Mouse (Mus musculus): ENCODE measurements around the gene Rpf1.

The Rpf1 gene

DNA sequence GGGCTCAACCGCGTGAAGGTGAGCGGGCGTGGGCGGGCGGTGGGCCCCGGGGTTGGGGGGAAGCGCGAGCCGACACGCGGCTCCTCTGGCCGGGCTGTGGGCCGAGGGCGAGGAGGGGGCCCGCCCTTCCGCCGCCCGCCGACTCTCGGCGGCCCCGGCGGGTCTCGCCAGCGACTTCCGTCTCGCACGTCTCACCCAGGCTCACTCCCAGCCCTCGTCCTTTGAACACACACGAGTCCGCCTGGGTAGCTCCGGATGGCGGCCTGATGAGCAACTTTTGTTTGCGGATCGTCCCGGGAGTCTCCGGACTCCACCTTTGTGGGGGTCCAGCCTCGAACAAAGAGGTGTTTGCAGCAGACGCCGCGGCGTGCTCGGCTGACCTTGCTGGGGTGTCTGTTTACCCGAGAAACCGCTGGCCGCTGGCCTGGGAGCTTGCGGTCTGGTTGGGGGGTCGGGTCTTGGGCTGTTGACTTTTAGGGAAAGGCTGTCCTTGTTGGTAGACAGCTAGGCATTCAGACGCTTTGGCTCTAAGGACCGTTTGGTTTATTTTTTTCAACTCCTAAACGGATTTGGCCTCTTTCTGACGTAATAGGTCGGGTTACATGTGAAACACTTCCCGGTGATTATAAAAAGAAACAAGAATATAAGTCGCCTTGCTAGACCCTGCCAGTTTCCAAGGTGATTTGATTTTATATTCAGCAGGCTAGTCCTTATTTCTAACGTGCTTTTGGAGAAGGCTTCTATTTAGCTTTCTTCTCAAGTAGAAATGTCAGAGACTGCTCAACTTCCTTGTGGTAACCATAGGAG lies 21.0 kb downstream of the Rpf1 start:
- DNase-seq (ENCODE audit: low spot score in 2 of 2) = peak; percentile 25 to 36

DNA sequence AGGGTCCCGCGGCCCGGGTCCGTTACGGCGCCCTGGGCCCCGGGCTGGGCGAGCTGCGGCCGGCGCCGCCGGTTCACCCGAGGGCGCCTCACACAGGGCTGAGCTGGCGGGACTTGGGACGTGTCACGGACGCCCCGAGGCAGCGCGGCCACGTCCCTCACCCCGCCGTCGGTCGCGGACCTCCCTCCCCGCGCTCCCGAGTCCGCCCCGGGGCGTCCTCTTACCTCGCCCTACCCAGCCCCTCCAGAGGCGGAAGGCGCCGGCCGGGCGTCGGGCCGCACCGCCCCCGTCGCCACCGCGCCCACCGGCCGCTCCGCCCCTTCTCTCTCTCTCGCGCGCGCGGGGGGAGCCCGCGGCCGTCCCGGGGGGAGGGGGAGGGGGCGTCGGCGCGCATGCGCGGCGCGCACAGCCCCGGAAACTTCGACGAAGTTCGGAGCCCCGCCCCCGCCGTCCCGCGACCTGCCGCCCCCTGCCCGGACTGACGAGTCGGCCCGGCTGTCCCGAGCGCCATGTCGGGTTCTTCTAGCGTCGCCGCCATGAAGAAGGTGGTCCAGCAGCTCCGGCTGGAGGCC lies 21.7 kb downstream of the Rpf1 start, which contains the start of the genes Spata1 and Gng5:
TSS of gene Spata1 (minus strand) at position 323 of the 572 bp plus-strand sequence.
TSS of gene Gng5 (plus strand) at position 377 of the 572 bp plus-strand sequence.
- peak; percentile 87 for DNase-seq (ENCODE audit: low spot score in 2 of 2)

DNA sequence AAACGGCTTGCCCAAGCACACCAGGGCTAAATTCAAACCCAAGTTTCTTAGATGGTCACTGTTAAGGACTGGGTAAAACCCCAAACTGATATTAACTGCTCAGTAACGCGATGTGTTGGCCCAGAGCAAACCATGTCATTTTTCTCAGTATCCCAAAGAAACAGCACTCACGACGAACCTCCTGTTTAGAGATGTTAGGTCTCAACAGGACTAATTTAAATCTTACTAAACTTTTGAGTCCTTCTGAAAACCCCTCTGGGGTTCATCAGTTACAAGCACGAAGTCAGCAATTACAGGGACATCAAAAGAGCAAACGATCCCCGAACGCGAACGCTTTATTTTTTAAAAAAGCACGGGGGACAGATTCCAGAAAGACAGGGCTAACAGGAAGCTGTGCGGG lies 22.2 kb downstream of the Rpf1 start:
- DNase-seq (ENCODE audit: low spot score in 2 of 2) = peak in 1 of 2 experiments; percentile 10

DNA sequence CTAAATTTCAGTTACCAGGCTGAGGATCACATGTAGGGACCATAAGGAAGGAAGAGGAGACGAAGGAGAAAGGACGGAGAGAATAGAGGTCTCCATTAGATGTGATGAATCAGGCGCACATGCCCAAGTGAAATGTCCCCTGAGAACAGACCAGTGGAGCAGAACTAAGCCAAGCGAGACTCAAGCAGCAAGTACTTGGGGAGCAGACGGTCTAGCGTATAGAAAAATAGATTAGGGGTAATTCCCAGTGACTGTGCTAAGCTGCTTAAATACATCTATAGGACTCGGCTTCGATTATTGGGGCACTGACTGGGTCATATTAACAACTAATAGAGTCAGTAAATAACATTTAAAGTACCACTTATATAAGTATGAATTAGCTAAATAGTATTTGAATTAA lies 26.3 kb downstream of the Rpf1 start:
- no peak for DNase-seq (ENCODE audit: low spot score in 2 of 2)

DNA sequence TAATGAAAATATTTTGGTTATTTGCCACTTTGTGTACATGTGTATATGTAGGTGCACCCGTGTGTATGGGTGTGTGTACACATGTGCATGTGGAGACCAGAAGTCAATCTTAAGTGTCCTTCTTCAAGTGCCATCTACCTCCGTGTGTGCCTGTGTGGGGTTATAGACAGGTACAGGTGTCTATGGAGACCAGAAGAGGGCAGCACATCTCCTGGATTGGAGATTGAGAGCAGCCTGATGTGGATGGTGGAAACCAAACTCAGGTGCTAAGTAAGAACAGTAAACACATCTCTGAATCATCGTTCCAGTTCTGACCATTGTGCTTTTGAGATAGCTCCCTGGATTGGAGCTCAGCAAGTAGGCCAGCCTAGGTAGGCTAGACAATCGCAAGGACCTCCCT lies 34.8 kb downstream of the Rpf1 start:
- DNase-seq (ENCODE audit: low spot score in 2 of 2) = no peak

DNA sequence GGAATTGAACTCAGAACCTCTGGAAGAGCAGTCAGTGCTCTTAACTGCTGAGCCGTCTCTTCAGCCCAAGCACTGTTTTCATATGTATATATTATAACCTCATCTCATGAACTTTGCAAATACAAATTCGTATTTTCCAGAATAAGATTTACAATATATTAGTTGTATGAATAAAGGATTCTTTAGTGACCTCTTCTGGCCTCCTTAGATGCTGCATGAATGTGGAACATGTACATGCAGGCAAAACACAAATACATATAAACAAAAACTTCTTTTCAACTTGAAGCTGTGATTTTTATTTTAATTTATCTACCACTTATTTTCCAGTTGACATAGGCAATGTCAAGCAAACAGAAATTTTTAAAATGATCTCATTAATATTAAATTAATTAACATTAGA lies 39.2 kb downstream of the Rpf1 start:
- no peak for DNase-seq (ENCODE audit: low spot score in 2 of 2)

DNA sequence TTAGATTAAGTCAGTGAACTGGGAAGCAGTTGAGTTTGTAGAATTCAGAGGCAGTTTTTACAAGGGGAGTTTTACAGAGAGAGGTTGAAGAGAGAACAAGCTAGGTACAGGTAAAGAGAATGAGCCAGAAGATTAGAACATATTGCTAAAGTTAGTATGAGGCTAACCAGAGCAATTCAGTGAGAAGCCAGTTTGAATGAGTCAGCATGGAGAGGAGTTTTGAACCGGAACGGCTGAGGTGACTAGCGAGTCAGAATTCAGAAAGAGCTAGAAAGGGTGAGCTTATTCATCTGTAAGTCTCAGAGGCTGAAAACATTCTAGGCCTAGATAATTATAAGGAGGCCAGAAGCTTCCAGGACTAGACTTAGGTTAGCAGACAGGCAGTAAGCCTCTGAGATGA lies 46.8 kb downstream of the Rpf1 start:
- DNase-seq (ENCODE audit: low spot score in 2 of 2) = no peak

DNA sequence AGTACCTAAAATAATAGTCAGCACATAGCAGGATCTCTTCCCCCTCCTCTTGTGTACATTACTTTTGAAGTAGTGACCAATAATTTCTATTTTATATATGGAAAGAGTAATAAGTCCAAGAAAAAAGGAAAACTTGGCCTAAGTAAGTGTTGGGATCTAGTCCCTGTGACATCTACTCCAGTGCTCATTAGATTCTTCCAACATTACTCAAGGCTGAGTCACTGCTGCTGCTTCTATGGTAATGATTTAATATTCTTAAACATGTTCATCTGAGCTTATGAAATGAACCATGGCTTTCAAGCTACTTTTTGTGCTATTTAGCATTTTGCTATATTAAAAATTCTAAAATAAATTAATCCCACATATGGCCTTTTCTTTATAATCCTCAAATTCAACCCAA lies 47.5 kb downstream of the Rpf1 start:
- DNase-seq (ENCODE audit: low spot score in 2 of 2) = no peak

DNA sequence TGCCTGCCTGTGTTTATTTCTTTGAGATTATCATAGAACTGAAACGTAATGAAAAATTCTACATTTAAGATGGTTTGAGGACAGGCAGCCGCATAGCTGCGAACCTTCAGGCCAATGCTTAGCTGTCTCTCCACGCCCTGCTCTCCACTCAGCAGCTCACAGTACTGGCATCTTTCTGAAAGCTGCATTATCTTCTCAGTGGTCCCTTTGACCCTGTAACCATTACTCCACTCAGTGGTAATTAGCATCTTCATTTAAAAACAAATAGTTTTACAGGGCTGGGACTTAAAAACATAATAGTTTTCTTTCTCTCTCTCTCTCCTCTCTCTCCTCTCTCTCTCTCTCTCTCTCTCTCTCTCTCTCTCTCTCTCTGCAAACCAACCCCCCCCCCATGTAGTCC lies 48.6 kb downstream of the Rpf1 start:
- no peak for DNase-seq (ENCODE audit: low spot score in 2 of 2)

DNA sequence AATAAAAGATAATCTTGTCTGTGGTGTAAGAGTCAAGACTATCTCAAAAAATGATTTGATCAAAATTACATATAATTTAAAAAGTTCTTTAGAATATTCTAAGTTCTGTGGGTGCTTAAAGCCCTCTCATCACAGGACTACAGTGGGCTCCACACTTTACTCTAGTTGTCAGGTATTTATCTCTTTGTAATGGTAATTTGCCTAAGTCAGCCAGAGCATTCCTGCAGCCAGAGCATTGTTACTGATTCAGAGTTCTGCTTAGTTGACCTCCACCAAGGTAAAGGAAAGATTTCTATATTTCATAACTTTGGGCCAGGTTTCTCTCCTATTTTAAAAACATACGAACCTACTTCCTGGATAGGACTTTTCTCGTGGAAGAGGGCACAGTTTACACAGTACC lies 52.0 kb downstream of the Rpf1 start:
- no peak for DNase-seq (ENCODE audit: low spot score in 2 of 2)

DNA sequence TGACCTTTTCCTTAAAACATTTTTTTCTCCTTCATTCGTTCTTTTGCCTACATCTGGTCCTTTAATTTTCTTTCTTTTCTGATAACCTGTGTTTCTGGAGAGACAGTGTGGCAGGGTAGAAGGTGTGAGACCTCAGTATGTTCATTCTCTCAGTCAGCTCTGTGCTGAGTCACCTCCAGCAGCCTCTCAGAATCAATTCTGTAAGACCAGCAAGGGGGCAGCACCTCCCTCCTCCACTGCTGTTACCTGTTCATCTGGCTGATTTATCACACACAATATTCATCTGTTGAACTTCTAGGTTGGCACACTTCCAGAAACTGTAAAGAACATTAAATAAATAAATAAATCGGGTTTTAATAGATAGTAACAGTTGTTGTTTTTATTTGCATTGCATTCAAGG lies 58.3 kb downstream of the Rpf1 start:
- no peak for DNase-seq (ENCODE audit: low spot score in 2 of 2)

All from heart, adult 9 months (tissue).